In genomic region chr1:135929876-135930275, GRCm38 (mm10) we compare ENCODE assay signal across 13 mouse cellular contexts. TPM values are rescaled to one million over a fixed set of nuclear protein-coding genes. Genes with fewer than 3 reads are reported as not detected.
A peak's percentile ranks its signal among the peaks of the same experiment; 100 is the strongest.
DNase-seq lines count a peak whose midpoint lies in the region; ATAC-seq and TF ChIP-seq lines count a peak whose summit lies in the region.
"Had no signal": no experiment of that assay in that cellular context is flagged by ENCODE, and none has a peak within 500 bp of the region (broad histone marks: within the 10 kb centered on the region; RNA-seq: fewer than 3 reads in every experiment).

No protein-coding gene starts in this region.

- 0 out of 2 replicates have a peak overlapping the region, but pooled peaks have one; percentile 0 for H3K27ac ChIP-seq in embryonic facial prominence, embryonic 13.5 days
- H3K27ac ChIP-seq in embryonic facial prominence, embryonic 10.5 days (replicated peaks): no peak overlapping the region
- H3K27ac ChIP-seq in layer of hippocampus, adult 2 months: no peak overlapping the region
- H3K27ac ChIP-seq: intestine, embryonic 15.5 days had no signal

- H3K9ac ChIP-seq in embryonic facial prominence, embryonic 13.5 days: no peak overlapping the region
- H3K9ac ChIP-seq: intestine, embryonic 15.5 days; lung, embryonic 14.5 days had no signal

- ATAC-seq in embryonic facial prominence, embryonic 13.5 days (ENCODE audit: insufficient number of reproducible peaks, insufficient read depth, low FRiP score, low TSS enrichment, low read depth): peak; percentile 58; the same call in 1 of the 2 replicates
- ATAC-seq: intestine, embryonic 15.5 days had no signal

- H3K27me3 ChIP-seq in embryonic facial prominence, embryonic 13.5 days: peaks cover 4% of the 10 kb centered on the region
- peaks cover 35% of the 10 kb centered on the region; the same call in 1 of the 2 replicates for H3K27me3 ChIP-seq in embryonic facial prominence, embryonic 10.5 days (replicated peaks; ENCODE audit: low read depth, poor library complexity, severe bottlenecking)

- no peaks in the 10 kb centered on the region for H3K36me3 ChIP-seq in embryonic facial prominence, embryonic 13.5 days
- no peaks in the 10 kb centered on the region for H3K36me3 ChIP-seq in embryonic facial prominence, embryonic 10.5 days (replicated peaks)
- H3K36me3 ChIP-seq: intestine, embryonic 15.5 days had no signal

- H3K4me2 ChIP-seq in embryonic facial prominence, embryonic 13.5 days: no peak overlapping the region
- H3K4me2 ChIP-seq: intestine, embryonic 15.5 days; lung, embryonic 14.5 days had no signal

- 0 out of 2 replicates have a peak, but pooled peaks cover 3% of the 10 kb centered on the region for H3K9me3 ChIP-seq in embryonic facial prominence, embryonic 13.5 days
- no peaks in the 10 kb centered on the region for H3K9me3 ChIP-seq in embryonic facial prominence, embryonic 10.5 days
- H3K9me3 ChIP-seq: intestine, embryonic 15.5 days had no signal

- no peak for TF ChIP-seq CTCF in layer of hippocampus, adult 2 months (conservative IDR thresholded peaks at IDR 0.05)

- no peak overlapping the region for H3K4me3 ChIP-seq in embryonic facial prominence, embryonic 13.5 days
- no peak overlapping the region for H3K4me3 ChIP-seq in embryonic facial prominence, embryonic 10.5 days
- no peak overlapping the region for H3K4me3 ChIP-seq in layer of hippocampus, adult 2 months
- H3K4me3 ChIP-seq: intestine, embryonic 15.5 days had no signal

- peaks cover 11% of the 10 kb centered on the region; the same call in 1 of the 2 replicates for H3K4me1 ChIP-seq in embryonic facial prominence, embryonic 13.5 days
- peaks cover 7% of the 10 kb centered on the region; the same call in 1 of the 2 replicates for H3K4me1 ChIP-seq in embryonic facial prominence, embryonic 10.5 days
- H3K4me1 ChIP-seq: intestine, embryonic 15.5 days had no signal

- no peak for DNase-seq in embryonic facial prominence, embryonic 10.5 days (ENCODE audit: low spot score)
- DNase-seq in layer of hippocampus, adult 2 months (ENCODE audit: low spot score in 2 of 2): peak; percentile 26 to 40
- DNase-seq in layer of hippocampus, adult 18-20 months (ENCODE audit: low spot score in 2 of 2): no peak
- DNase-seq in NIH3T3 (ENCODE audit: low read depth): peak; percentile 19
- DNase-seq in right cerebral cortex, adult 2 months (ENCODE audit: low spot score in 2 of 2): peak; percentile 35 to 41
- no peak for DNase-seq in adrenal gland, postnatal 14 days
- DNase-seq in cerebellum, postnatal 14 days: no peak
- DNase-seq: cerebellum, adult 9-11 months; gastrocnemius, postnatal 36 days; kidney, postnatal 4 days; lung, embryonic 14.5 days had no signal

- 38% methylated on average over 3 of the region's 3 CpGs for WGBS in embryonic facial prominence, embryonic 13.5 days
- WGBS in embryonic facial prominence, embryonic 10.5 days: 52% methylated on average over 3 of the region's 3 CpGs

RNA-seq across cellular contexts. Expression of gene Pkp1, which starts 10.9 kb away (rescaled TPM):
- polyA plus RNA-seq in embryonic facial prominence, embryonic 13.5 days (2015; fragmentation: Nextera tagmentation; extraction: Ambion mirVana): 12.4 and 14.7 TPM in 2 replicates
- 0.25 TPM in 1 of 2 replicates, not detected in the other for polyA plus RNA-seq in embryonic facial prominence, embryonic 10.5 days (2016; fragmentation: Nextera tagmentation; extraction: Ambion mirVana)
- total RNA-seq in layer of hippocampus, adult 2 months (2021): not detected
- not detected for total RNA-seq in layer of hippocampus, adult 18-20 months (2021)
- not detected in 2 replicates for total RNA-seq in adrenal gland, postnatal 14 days (2021)

Comparison
In these comparisons a context has a peak if more than half of its experiments do, and no peak if none do; other contexts are left out.
1. DNase-seq: peak in layer of hippocampus, adult 2 months (2 of 2), NIH3T3 (single experiment) and right cerebral cortex, adult 2 months (2 of 2); none in embryonic facial prominence, embryonic 10.5 days (single experiment), layer of hippocampus, adult 18-20 months (0 of 2), adrenal gland, postnatal 14 days (single experiment) and cerebellum, postnatal 14 days (0 of 2).